36 mouse cellular contexts compared by ENCODE assay signal in the genomic region with DNA sequence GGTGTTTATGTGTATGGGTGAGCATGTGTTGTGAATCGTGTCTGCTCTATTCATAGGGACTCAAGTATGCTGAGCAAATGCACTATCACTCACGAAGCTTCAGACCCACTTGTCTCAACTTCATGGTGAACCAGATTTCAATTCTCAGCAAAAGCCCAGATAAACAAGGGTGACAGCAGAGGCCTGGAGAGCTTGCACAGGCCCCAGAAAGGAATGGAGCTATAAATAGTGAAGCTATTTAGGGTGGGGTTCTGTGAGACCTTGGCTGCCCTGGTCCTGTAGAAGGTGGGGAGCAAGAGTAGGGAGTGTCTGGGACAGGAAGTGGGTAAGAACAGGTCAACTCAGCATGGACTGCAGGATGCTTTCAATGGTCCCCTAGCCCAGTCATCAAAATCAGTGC. TPM values are rescaled to one million over a fixed set of nuclear protein-coding genes. Genes with fewer than 3 reads are reported as not detected.
DNase-seq lines count a peak whose midpoint lies in the region; ATAC-seq lines count a peak whose summit lies in the region.
"Had no signal": no experiment of that assay in that cellular context is flagged by ENCODE, and none has a peak within 500 bp of the region (broad histone marks: within the 10 kb centered on the region; RNA-seq: fewer than 3 reads in every experiment).

No protein-coding gene starts in this region.

- no peak for ATAC-seq in intestine, embryonic 14.5 days (replicated peaks; ENCODE audit: low FRiP score, low TSS enrichment, low read depth)
- no peak for ATAC-seq in intestine, embryonic 15.5 days
- ATAC-seq in heart, embryonic 13.5 days (ENCODE audit: extremely low read depth, insufficient number of reproducible peaks, low FRiP score, low TSS enrichment): 0 out of 2 replicates have a peak, but pooled peaks have one; percentile 30
- ATAC-seq in liver, embryonic 11.5 days (replicated peaks; ENCODE audit: low FRiP score): no peak
- ATAC-seq: hindbrain, postnatal 0 days; lung, postnatal 0 days; midbrain, embryonic 15.5 days; Patski had no signal

- 22% methylated on average over 2 of the region's 2 CpGs for WGBS in intestine, embryonic 14.5 days
- 28% methylated on average over 2 of the region's 2 CpGs for WGBS in intestine, embryonic 15.5 days
- WGBS in heart, embryonic 13.5 days: 17% methylated on average over 2 of the region's 2 CpGs
- 69% methylated on average over 2 of the region's 2 CpGs for WGBS in liver, embryonic 11.5 days

- no peaks in the 10 kb centered on the region for H3K27me3 ChIP-seq in intestine, embryonic 14.5 days (replicated peaks; ENCODE audit: control insufficient read depth, insufficient read depth, low read length)
- 0 out of 2 replicates have a peak, but pooled peaks cover 2% of the 10 kb centered on the region for H3K27me3 ChIP-seq in intestine, embryonic 15.5 days (replicated peaks)
- peaks cover 4% of the 10 kb centered on the region; the same call in 1 of the 2 replicates for H3K27me3 ChIP-seq in heart, embryonic 13.5 days (replicated peaks)
- peaks cover 18% of the 10 kb centered on the region for H3K27me3 ChIP-seq in liver, embryonic 11.5 days (replicated peaks; ENCODE audit: control insufficient read depth, insufficient read depth, low read length)
- H3K27me3 ChIP-seq: CH12.LX; limb, embryonic 15.5 days; midbrain, embryonic 15.5 days; Patski had no signal

- H3K9ac ChIP-seq in intestine, embryonic 14.5 days (ENCODE audit: low read length): no peak overlapping the region
- H3K9ac ChIP-seq in intestine, embryonic 15.5 days: no peak overlapping the region
- no peak overlapping the region for H3K9ac ChIP-seq in heart, embryonic 13.5 days
- H3K9ac ChIP-seq in liver, embryonic 11.5 days (ENCODE audit: low read depth, low read length): no peak overlapping the region
- H3K9ac ChIP-seq: limb, embryonic 15.5 days; midbrain, embryonic 15.5 days had no signal

- peak overlapping the region; percentile 40; the same call in 1 of the 2 replicates for H3K27ac ChIP-seq in intestine, embryonic 14.5 days (ENCODE audit: low read depth)
- no peak overlapping the region for H3K27ac ChIP-seq in intestine, embryonic 15.5 days
- peak overlapping the region; percentile 96 for H3K27ac ChIP-seq in heart, embryonic 13.5 days (replicated peaks)
- H3K27ac ChIP-seq in liver, embryonic 11.5 days (ENCODE audit: low read depth, low read length): no peak overlapping the region
- H3K27ac ChIP-seq: forebrain, embryonic 10.5 days; hindbrain, postnatal 0 days; limb, embryonic 15.5 days; macrophage; midbrain, embryonic 15.5 days had no signal

- H3K9me3 ChIP-seq in intestine, embryonic 14.5 days (ENCODE audit: control insufficient read depth, low read length): no peaks in the 10 kb centered on the region
- no peaks in the 10 kb centered on the region for H3K9me3 ChIP-seq in intestine, embryonic 15.5 days
- H3K9me3 ChIP-seq in heart, embryonic 13.5 days: no peaks in the 10 kb centered on the region
- no peaks in the 10 kb centered on the region for H3K9me3 ChIP-seq in liver, embryonic 11.5 days (ENCODE audit: control insufficient read depth, low read length)
- H3K9me3 ChIP-seq: forebrain, embryonic 10.5 days; G1E; limb, embryonic 15.5 days; midbrain, embryonic 15.5 days had no signal

- H3K4me1 ChIP-seq in intestine, embryonic 14.5 days (replicated peaks; ENCODE audit: control insufficient read depth, insufficient read depth, low read length): peaks cover 29% of the 10 kb centered on the region
- peaks cover 24% of the 10 kb centered on the region for H3K4me1 ChIP-seq in intestine, embryonic 15.5 days (replicated peaks)
- peaks cover 83% of the 10 kb centered on the region for H3K4me1 ChIP-seq in heart, embryonic 13.5 days
- no peaks in the 10 kb centered on the region for H3K4me1 ChIP-seq in liver, embryonic 11.5 days (replicated peaks; ENCODE audit: control insufficient read depth, insufficient read depth, low read length)

- no peak overlapping the region for H3K4me3 ChIP-seq in intestine, embryonic 14.5 days (ENCODE audit: low read depth, low read length)
- no peak overlapping the region for H3K4me3 ChIP-seq in intestine, embryonic 15.5 days (replicated peaks)
- no peak overlapping the region for H3K4me3 ChIP-seq in heart, embryonic 13.5 days
- H3K4me3 ChIP-seq in liver, embryonic 11.5 days (ENCODE audit: low read depth, low read length): no peak overlapping the region
- H3K4me3 ChIP-seq: forebrain, embryonic 10.5 days; limb, embryonic 15.5 days; midbrain, embryonic 15.5 days had no signal

- no peak overlapping the region for H3K4me2 ChIP-seq in intestine, embryonic 14.5 days (ENCODE audit: low read length)
- no peak overlapping the region for H3K4me2 ChIP-seq in intestine, embryonic 15.5 days (replicated peaks)
- peak overlapping the region; percentile 37; the same call in 1 of the 2 replicates for H3K4me2 ChIP-seq in heart, embryonic 13.5 days
- no peak overlapping the region for H3K4me2 ChIP-seq in liver, embryonic 11.5 days
- H3K4me2 ChIP-seq: limb, embryonic 15.5 days; midbrain, embryonic 15.5 days had no signal

- DNase-seq in intestine, embryonic 14.5 days (ENCODE audit: low spot score): no peak
- peak; percentile 57 for DNase-seq in heart, postnatal 4 days
- DNase-seq in liver: no peak
- no peak for DNase-seq in liver, embryonic 11.5 days (ENCODE audit: low spot score)
- no peak for DNase-seq in kidney, adult 11 months
- DNase-seq: adrenal gland, postnatal 36 days; B cell, adult 2 months; cerebellum, adult 11-12 months; cerebellum, postnatal 14 days; kidney, adult 8-10 months; kidney, postnatal 10 days; left cerebral cortex, postnatal 4 days; right cerebral cortex, adult 18-20 months; thymus, postnatal 25 days had no signal

- H3K36me3 ChIP-seq in intestine, embryonic 14.5 days (ENCODE audit: control insufficient read depth, insufficient read depth, low read length): no peaks in the 10 kb centered on the region
- no peaks in the 10 kb centered on the region for H3K36me3 ChIP-seq in intestine, embryonic 15.5 days
- peaks cover 64% of the 10 kb centered on the region for H3K36me3 ChIP-seq in heart, embryonic 13.5 days
- H3K36me3 ChIP-seq in liver, embryonic 11.5 days (ENCODE audit: control insufficient read depth, insufficient read depth, low read length): no peaks in the 10 kb centered on the region
- H3K36me3 ChIP-seq: forebrain, embryonic 10.5 days; G1E; limb, embryonic 15.5 days; midbrain, embryonic 15.5 days had no signal

RNA-seq across cellular contexts. Expression of a gene that starts 21.9 kb away (rescaled TPM):
- polyA plus RNA-seq in intestine, embryonic 14.5 days (2014; fragmentation: Nextera tagmentation; extraction: Ambion mirVana): not detected in 2 replicates
- not detected in 2 replicates for polyA plus RNA-seq in intestine, embryonic 15.5 days (2015; fragmentation: Nextera tagmentation; extraction: Ambion mirVana)
- polyA plus RNA-seq in heart, embryonic 13.5 days (2015; fragmentation: Nextera tagmentation; extraction: Ambion mirVana): not detected in 2 replicates
- not detected for total RNA-seq in heart, postnatal 4 days (2021)
- not detected in 2 replicates for polyA plus RNA-seq in liver, embryonic 11.5 days (2014; fragmentation: Nextera tagmentation; extraction: Ambion mirVana)
- total RNA-seq: adrenal gland, adult 18-20 months; adrenal gland, postnatal 36 days; G1E; gastrocnemius, adult 18-20 months; hindbrain, postnatal 0 days; layer of hippocampus, adult 18-20 months; layer of hippocampus, postnatal 14 days; left cerebral cortex, adult 8-10 months; left cerebral cortex, postnatal 4 days had no signal
- polyA plus RNA-seq: embryonic facial prominence, embryonic 11.5 days; forebrain, embryonic 10.5 days; G1E; hindbrain, embryonic 11.5 days; hindbrain, postnatal 0 days; limb, embryonic 15.5 days; liver, embryonic 16.5 days; lung, postnatal 0 days; macrophage; midbrain, embryonic 15.5 days; neural tube, embryonic 14.5 days; Patski; small intestine, adult 2 months had no signal

RNA-seq across cellular contexts. Expression of a gene that starts 41.4 kb away (rescaled TPM):
- polyA plus RNA-seq in intestine, embryonic 14.5 days (2014; fragmentation: Nextera tagmentation; extraction: Ambion mirVana): 56.7 and 56.8 TPM in 2 replicates
- polyA plus RNA-seq in intestine, embryonic 15.5 days (2015; fragmentation: Nextera tagmentation; extraction: Ambion mirVana): 34.8 and 41.3 TPM in 2 replicates
- 37.1 and 37.4 TPM in 2 replicates for polyA plus RNA-seq in heart, embryonic 13.5 days (2015; fragmentation: Nextera tagmentation; extraction: Ambion mirVana)
- 100 to 1,000 TPM; 107 to 115 TPM for total RNA-seq in heart, postnatal 4 days (2021)
- 17.4 and 18.0 TPM in 2 replicates for polyA plus RNA-seq in liver, embryonic 11.5 days (2014; fragmentation: Nextera tagmentation; extraction: Ambion mirVana)
- polyA plus RNA-seq: G1E had no signal

RNA-seq across cellular contexts. Expression of a gene that starts 43.9 kb away (rescaled TPM):
- polyA plus RNA-seq in intestine, embryonic 14.5 days (2014; fragmentation: Nextera tagmentation; extraction: Ambion mirVana): 1.6 and 2.0 TPM in 2 replicates
- polyA plus RNA-seq in intestine, embryonic 15.5 days (2015; fragmentation: Nextera tagmentation; extraction: Ambion mirVana): 7.6 and 7.8 TPM in 2 replicates
- 226 and 249 TPM in 2 replicates for polyA plus RNA-seq in heart, embryonic 13.5 days (2015; fragmentation: Nextera tagmentation; extraction: Ambion mirVana)
- 100 to 1,000 TPM; 709 to 766 TPM for total RNA-seq in heart, postnatal 4 days (2021)
- polyA plus RNA-seq in liver, embryonic 11.5 days (2014; fragmentation: Nextera tagmentation; extraction: Ambion mirVana): 0.38 and 2.7 TPM in 2 replicates
- polyA plus RNA-seq: G1E, macrophage had no signal

RNA-seq across cellular contexts. Expression of a gene that starts 55.4 kb away (rescaled TPM):
- polyA plus RNA-seq in intestine, embryonic 14.5 days (2014; fragmentation: Nextera tagmentation; extraction: Ambion mirVana): not detected in 2 replicates
- polyA plus RNA-seq in intestine, embryonic 15.5 days (2015; fragmentation: Nextera tagmentation; extraction: Ambion mirVana): 0.37 TPM in 1 of 2 replicates, not detected in the other
- 4.8 and 5.8 TPM in 2 replicates for polyA plus RNA-seq in heart, embryonic 13.5 days (2015; fragmentation: Nextera tagmentation; extraction: Ambion mirVana)
- total RNA-seq in heart, postnatal 4 days (2021): 1 to 10 TPM; 2.9 to 4.8 TPM
- not detected in 2 replicates for polyA plus RNA-seq in liver, embryonic 11.5 days (2014; fragmentation: Nextera tagmentation; extraction: Ambion mirVana)
- total RNA-seq: adrenal gland, adult 18-20 months; adrenal gland, postnatal 36 days; CH12.LX; gastrocnemius, adult 18-20 months; hindbrain, postnatal 0 days; layer of hippocampus, adult 18-20 months; layer of hippocampus, postnatal 14 days; left cerebral cortex, adult 8-10 months; left cerebral cortex, postnatal 4 days had no signal
- polyA plus RNA-seq: embryonic facial prominence, embryonic 11.5 days; G1E; gonadal fat pad, adult 2 months; hindbrain, embryonic 11.5 days; macrophage; midbrain, embryonic 15.5 days; neural tube, embryonic 14.5 days; Patski; small intestine, adult 2 months had no signal

Comparison
In these comparisons a context has a peak if more than half of its experiments do, and no peak if none do; other contexts are left out.
1. H3K27ac ChIP-seq: peak in intestine, embryonic 14.5 days (single experiment) and heart, embryonic 13.5 days (single experiment); none in intestine, embryonic 15.5 days (single experiment) and liver, embryonic 11.5 days (single experiment).
2. RNA of a gene that starts 43.9 kb away (polyA plus RNA-seq): 226 to 249 TPM in heart, embryonic 13.5 days; 7.6 to 7.8 TPM in intestine, embryonic 15.5 days, 0.38 to 2.7 TPM in liver, embryonic 11.5 days and 1.6 to 2.0 TPM in intestine, embryonic 14.5 days; every median in the first group is over 10 times any median in the second.